Mouse (Mus musculus): ENCODE data around the gene Eya2.

DNA sequence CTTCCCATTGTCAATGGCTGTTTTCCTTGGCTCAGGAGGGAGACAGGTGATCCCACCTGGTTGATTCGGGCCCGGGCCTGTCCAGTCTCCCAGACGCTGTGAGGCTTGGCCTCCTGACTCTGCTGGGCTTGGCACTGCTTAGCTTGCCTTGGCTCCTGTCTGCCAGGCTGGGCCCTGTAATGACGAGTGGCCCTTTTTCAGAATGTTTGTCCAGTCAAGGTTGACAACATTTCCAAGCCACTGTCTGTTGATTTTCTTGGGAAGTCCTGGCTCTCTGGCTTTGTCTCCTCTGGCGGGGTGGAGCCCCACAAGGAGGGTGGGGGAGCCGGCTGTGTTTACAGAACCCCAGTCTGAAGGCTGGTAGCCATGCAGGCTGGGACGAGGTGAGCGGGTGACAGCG, 49.2 kb downstream of the Eya2 start:
- TF ChIP-seq CTCF (IDR thresholded peaks at IDR 0.05; ENCODE audit: low read depth, low read length): no peak
- no peak for TF ChIP-seq POLR2A (IDR thresholded peaks at IDR 0.05; ENCODE audit: extremely low read depth, insufficient read depth, low read length)

Data from liver, adult 2 months (tissue).